Mouse (Mus musculus): ENCODE results near the gene Gm3149. TPM values are rescaled to one million over a fixed set of nuclear protein-coding genes. Genes with fewer than 3 reads are reported as not detected.

Gm3149 gene
- polyA plus RNA-seq, 1 experiment from 2014 or later: not detected

Other genes starting within 250 kb of the Gm3149 start
- gene Gm3115, start 233.2 kb upstream of the Gm3149 start, polyA plus RNA-seq (2014; fragmentation: Nextera tagmentation; extraction: Ambion mirVana): not detected in 2 replicates
- 0.31 TPM in 1 of 2 replicates, not detected in the other for gene Gm8108, start 206.8 kb upstream of the Gm3149 start, polyA plus RNA-seq (2014; fragmentation: Nextera tagmentation; extraction: Ambion mirVana)
- not detected in 2 replicates for gene Gm3127, start 152.3 kb upstream of the Gm3149 start, polyA plus RNA-seq (2014; fragmentation: Nextera tagmentation; extraction: Ambion mirVana)
- gene Gm2974, start 134.7 kb upstream of the Gm3149 start, polyA plus RNA-seq (2014; fragmentation: Nextera tagmentation; extraction: Ambion mirVana): not detected in 2 replicates
- not detected in 2 replicates for gene Gm3138, start 67.7 kb upstream of the Gm3149 start, polyA plus RNA-seq (2014; fragmentation: Nextera tagmentation; extraction: Ambion mirVana)
- gene 2610042L04Rik, start 17.5 kb downstream of the Gm3149 start, polyA plus RNA-seq (2014; fragmentation: Nextera tagmentation; extraction: Ambion mirVana): not detected in 2 replicates
- gene Gm3159, start 80.2 kb downstream of the Gm3149 start, polyA plus RNA-seq (2014; fragmentation: Nextera tagmentation; extraction: Ambion mirVana): not detected in 2 replicates
- not detected in 2 replicates for gene Gm3164, start 98.2 kb downstream of the Gm3149 start, polyA plus RNA-seq (2014; fragmentation: Nextera tagmentation; extraction: Ambion mirVana)
- not detected in 2 replicates for gene Gm3173, start 113.7 kb downstream of the Gm3149 start, polyA plus RNA-seq (2014; fragmentation: Nextera tagmentation; extraction: Ambion mirVana)
- not detected in 2 replicates for gene Gm3182, start 164.5 kb downstream of the Gm3149 start, polyA plus RNA-seq (2014; fragmentation: Nextera tagmentation; extraction: Ambion mirVana)
- gene Gm3047, start 238.1 kb downstream of the Gm3149 start, polyA plus RNA-seq (2014; fragmentation: Nextera tagmentation; extraction: Ambion mirVana): not detected in 2 replicates